Mouse (Mus musculus) heart, postnatal 0 days (tissue): Measurements from ENCODE around the gene Slc30a10. TPM values are rescaled to one million over a fixed set of nuclear protein-coding genes. Genes with fewer than 3 reads are reported as not detected.

ENCODE experiments used
- ATAC-seq: fragments of 200-750 bp; cut with Nextera tagmentation; 2 replicates; pipeline ENCODE4 v1.8.0; 2017; ENCODE audit warnings: low read depth, moderate number of reproducible peaks, moderate library complexity; ENCODE audit not compliant: insufficient read depth
- DNase-seq: peaks from one replicate; pipeline ENCODE4 v3.0.0-alpha.2; 2016; ENCODE audit warnings: low spot score
- H3K27ac ChIP-seq: fragments of 300-500 bp; sonication (generic); 2 replicates; pipeline ENCODE4 v1.5.1; 2014; ENCODE audit warnings: low read depth, mild to moderate bottlenecking
- H3K27me3 ChIP-seq: fragments of 300-500 bp; sonication (generic); 2 replicates; pipeline ENCODE4 v1.6.1; 2014; ENCODE audit warnings: low read length, mixed read lengths; ENCODE audit not compliant: control insufficient read depth, insufficient read depth
- H3K36me3 ChIP-seq: fragments of 300-500 bp; sonication (generic); replicated peaks from 2 replicates; pipeline ENCODE4 v1.6.1; 2014; ENCODE audit warnings: low read length, mixed read lengths; ENCODE audit not compliant: control insufficient read depth, insufficient read depth
- H3K4me1 ChIP-seq: fragments of 300-500 bp; sonication (generic); 2 replicates; pipeline ENCODE4 v1.6.1; 2014; ENCODE audit warnings: antibody characterized with exemption; ENCODE audit not compliant: control insufficient read depth, insufficient read depth
- H3K4me2 ChIP-seq: fragments of 300-500 bp; sonication (generic); 2 replicates; pipeline ENCODE4 v1.6.1; 2014; ENCODE audit warnings: low read depth, mild to moderate bottlenecking, low read length, moderate library complexity
- H3K4me3 ChIP-seq: fragments of 300-500 bp; sonication (generic); 2 replicates; pipeline ENCODE4 v1.5.1; 2014; ENCODE audit warnings: low read depth, low read length
- H3K9ac ChIP-seq: fragments of 300-500 bp; sonication (generic); replicated peaks from 2 replicates; pipeline ENCODE4 v1.6.1; 2014; ENCODE audit warnings: low read depth, low read length, mixed read lengths
- H3K9me3 ChIP-seq: fragments of 300-500 bp; sonication (generic); replicated peaks from 2 replicates; pipeline ENCODE4 v1.6.1; 2016; ENCODE audit warnings: low read length; ENCODE audit not compliant: control insufficient read depth
- CTCF ChIP-seq: IDR thresholded peaks from 2 replicates; pipeline ENCODE4 v1.5.1; 2016; ENCODE audit warnings: antibody characterized with exemption, control low read depth, low read depth
- EP300 ChIP-seq: IDR thresholded peaks from 2 replicates; pipeline ENCODE4 v1.6.1; 2016; ENCODE audit warnings: antibody characterized with exemption, low read depth
- WGBS: fragments of 180-500 bp; shearing (Covaris S2); extraction: QIAGEN DNeasy Blood & Tissue Kit; methylation state at CpG from one replicate; pipeline ENCODE4 v1.1.7; 2014; 5-methylcytosine and 5-hydroxymethylcytosine counted together
- polyA plus RNA-seq: library from polyadenylated mRNA; unstranded; fragments of >200 nt; fragmentation: Nextera tagmentation; extraction: Ambion mirVana; gene quantifications from 2 replicates; pipeline ENCODE4 v1.2.1, GENCODE M21; 2015
- total RNA-seq: library from RNA; depleted of rRNA; stranded (reverse); fragments of >200 nt; gene quantifications from 2 replicates; pipeline ENCODE4 v1.2.3, GENCODE M21; 2014; ENCODE audit warnings: low replicate concordance

Slc30a10 gene
- total and polyA plus RNA-seq, 2 experiments from 2014 or later, result 0.01 TPM; not detected in 1

DNA sequence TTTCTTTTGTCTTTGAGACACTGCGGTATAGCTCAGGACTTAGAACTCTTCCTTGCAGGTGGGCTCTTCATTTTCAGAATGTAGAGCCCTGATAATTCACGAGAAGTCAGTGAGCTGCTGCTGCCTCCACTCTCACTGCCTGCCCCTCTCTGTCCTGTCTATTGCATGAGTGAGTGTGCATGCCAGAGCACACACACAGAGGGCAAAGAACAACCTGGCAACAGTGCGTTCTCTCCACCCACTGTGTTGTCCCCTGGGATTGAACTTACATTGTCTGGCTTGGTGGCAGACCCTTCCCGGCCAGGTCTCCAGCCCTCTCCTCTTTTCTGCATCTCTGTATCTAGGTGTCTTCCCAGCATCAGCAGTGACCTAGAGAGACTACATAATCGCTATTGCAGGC lies 28.1 kb upstream of the Slc30a10 start:
- TF ChIP-seq EP300 (no peak), CTCF (no peak)
- 90% methylated on average over 5 of the region's 5 CpGs for WGBS
- Histone ChIP-seq H3K27ac (no peak overlapping the region), H3K4me3 (no peak overlapping the region), H3K27me3 (no peaks in the 10 kb centered on the region), H3K4me2 (no peak overlapping the region), H3K9me3 (no peaks in the 10 kb centered on the region), H3K4me1 (no peaks in the 10 kb centered on the region), H3K9ac (no peak overlapping the region), H3K36me3 (peaks cover 71% of the 10 kb centered on the region)
- no peak for ATAC-seq
- DNase-seq, result no peak

DNA sequence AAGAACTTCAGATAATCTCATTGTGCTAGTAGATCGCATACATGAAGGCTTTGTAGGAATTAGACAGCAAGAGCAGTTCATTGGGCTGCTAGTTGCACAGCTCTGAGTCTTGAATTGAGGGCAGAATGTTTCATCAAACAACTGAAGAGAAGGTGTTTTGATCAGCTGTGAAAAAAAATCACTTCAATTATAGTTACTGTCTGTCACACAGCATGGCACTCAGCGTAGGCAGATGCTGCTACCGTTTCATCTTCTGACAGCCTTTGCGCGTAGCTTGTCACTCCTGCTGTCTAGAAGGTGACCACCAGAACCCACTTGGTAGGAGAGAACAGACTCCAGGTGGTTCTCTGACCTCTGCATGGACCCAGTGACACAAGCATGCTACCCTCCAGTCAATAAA lies 24.2 kb upstream of the Slc30a10 start:
- Histone ChIP-seq H3K9ac (no peak overlapping the region), H3K9me3 (no peaks in the 10 kb centered on the region), H3K36me3 (peaks cover 39% of the 10 kb centered on the region), H3K27ac (no peak overlapping the region), H3K4me1 (no peaks in the 10 kb centered on the region), H3K4me2 (no peak overlapping the region), H3K4me3 (no peak overlapping the region), H3K27me3 (no peaks in the 10 kb centered on the region)
- DNase-seq (no peak), ATAC-seq (no peak)
- TF ChIP-seq EP300, result no peak
- TF ChIP-seq CTCF, result no peak
- 94% methylated on average over 5 of the region's 5 CpGs for WGBS

- no peaks in the 10 kb centered on the region for H3K4me1 ChIP-seq
- no peaks in the 10 kb centered on the region for H3K9me3 ChIP-seq
- H3K9ac ChIP-seq, result no peak overlapping the region
- no peak; the same call in 1 of the 2 replicates for ATAC-seq
- no peak overlapping the region for H3K4me2 ChIP-seq
- TF ChIP-seq CTCF, result no peak
- H3K27me3 ChIP-seq, result no peaks in the 10 kb centered on the region
- H3K4me3 ChIP-seq, result no peak overlapping the region
- H3K27ac ChIP-seq, result no peak overlapping the region
- no peak for DNase-seq
- peaks cover 38% of the 10 kb centered on the region for H3K36me3 ChIP-seq
- 68% methylated on average over 6 of the region's 6 CpGs for WGBS
Measured at GRCm38 (mm10) chr1:185431245-185431997, 23.2 kb upstream of the Slc30a10 start.

GRCm38 (mm10) chr1:185431998-185432317 lies 22.7 kb upstream of the Slc30a10 start:
- H3K4me2 ChIP-seq, result no peak overlapping the region

GRCm38 (mm10) chr1:185433112-185433511 lies 21.5 kb upstream of the Slc30a10 start:
- Histone ChIP-seq H3K4me2 (no peak overlapping the region), H3K9ac (no peak overlapping the region), H3K27me3 (no peaks in the 10 kb centered on the region), H3K4me1 (no peaks in the 10 kb centered on the region), H3K27ac (no peak overlapping the region), H3K36me3 (peaks cover 21% of the 10 kb centered on the region), H3K9me3 (no peaks in the 10 kb centered on the region), H3K4me3 (no peak overlapping the region)
- no peak for ATAC-seq
- no peak for DNase-seq
- no peak for TF ChIP-seq EP300
- no peak for TF ChIP-seq CTCF
- 65% methylated on average over 6 of the region's 6 CpGs for WGBS

More at GRCm38 (mm10) chr1:185431998-185432317, 22.7 kb upstream of the Slc30a10 start:
- TF ChIP-seq CTCF (no peak), EP300 (no peak)
- H3K27me3 ChIP-seq, result no peaks in the 10 kb centered on the region
- H3K9me3 ChIP-seq, result no peaks in the 10 kb centered on the region
- ATAC-seq, result no peak
- peaks cover 33% of the 10 kb centered on the region for H3K36me3 ChIP-seq
- H3K9ac ChIP-seq, result no peak overlapping the region
- DNase-seq, result no peak
- H3K4me3 ChIP-seq, result no peak overlapping the region
- H3K27ac ChIP-seq, result no peak overlapping the region
- WGBS, result 74% methylated on average over 13 of the region's 13 CpGs
- H3K4me1 ChIP-seq, result no peaks in the 10 kb centered on the region
